In the genomic region with DNA sequence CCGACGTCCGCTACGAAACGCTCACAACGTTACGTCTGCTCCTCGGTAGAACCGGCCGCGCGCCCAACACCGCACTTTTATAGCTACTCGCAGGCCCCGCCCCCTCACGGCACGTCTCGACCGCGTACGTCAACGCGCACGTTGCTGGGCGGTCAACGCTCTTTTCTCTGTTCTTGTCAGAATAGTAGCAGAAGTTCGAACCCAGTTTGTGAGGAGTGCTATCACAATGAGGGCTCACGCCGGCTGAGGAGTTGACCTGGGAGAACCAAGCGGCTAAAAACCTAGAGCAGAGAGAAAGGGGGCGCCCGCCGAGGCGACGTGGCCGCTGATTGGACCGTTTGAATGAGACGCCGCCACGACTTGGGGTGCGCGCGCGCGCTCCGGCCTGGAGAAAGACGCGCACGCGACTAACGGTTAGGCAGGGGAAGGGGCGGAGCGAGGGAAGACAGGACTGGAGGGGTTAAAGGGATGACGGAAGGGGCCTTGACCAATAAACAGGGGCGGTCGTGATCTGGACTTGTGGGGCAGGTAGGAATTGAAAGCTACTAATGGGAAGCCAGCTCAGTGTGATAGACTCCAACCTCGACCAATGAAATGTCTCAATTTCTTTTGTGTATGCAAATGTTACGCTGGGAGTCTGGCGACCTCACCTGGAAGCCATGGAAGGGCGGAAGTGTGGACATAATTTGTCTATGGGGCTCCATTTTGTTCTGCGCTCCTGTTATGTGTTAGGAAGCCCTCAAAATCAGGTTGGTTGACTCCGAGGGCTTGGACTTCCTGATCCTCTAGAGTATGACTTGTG, we compare ENCODE assay signal across 8 mouse cellular contexts. TPM values are rescaled to one million over a fixed set of nuclear protein-coding genes. Genes with fewer than 3 reads are reported as not detected.
DNase-seq lines count a peak whose midpoint lies in the region; ATAC-seq lines count a peak whose summit lies in the region.

A gene (minus strand): TSS at position 288 of the 802 bp plus-strand sequence.

- peak within 1 kb of the TSS; percentile 85 for H3K4me2 ChIP-seq in hindbrain, embryonic 16.5 days (ENCODE audit: low read length)

- H3K27ac ChIP-seq in hindbrain, embryonic 16.5 days (ENCODE audit: low read depth, low read length): peak within 1 kb of the TSS; percentile 98
- H3K27ac ChIP-seq in macrophage: peak within 1 kb of the TSS; percentile 94

- H3K27me3 ChIP-seq in hindbrain, embryonic 16.5 days (replicated peaks; ENCODE audit: control insufficient read depth, insufficient read depth, low read length): no peaks in the 10 kb centered on the region

- peaks cover 22% of the 10 kb centered on the region for H3K4me1 ChIP-seq in hindbrain, embryonic 16.5 days (ENCODE audit: control insufficient read depth, insufficient read depth, low read depth, low read length)

- peaks cover 15% of the 10 kb centered on the region for H3K36me3 ChIP-seq in hindbrain, embryonic 16.5 days (ENCODE audit: control insufficient read depth, insufficient read depth, low read length)
- peaks cover 6% of the 10 kb centered on the region; the same call in 1 of the 2 replicates for H3K36me3 ChIP-seq in macrophage (ENCODE audit: inconsistent target)

- ATAC-seq in hindbrain, embryonic 16.5 days: peak; percentile 99

- WGBS in hindbrain, embryonic 16.5 days: under 1% methylated on average over 62 of the region's 62 CpGs
- 1% methylated on average over 54 of the region's 62 CpGs for WGBS in macrophage (ENCODE audit: missing documents)

- peaks cover 37% of the 10 kb centered on the region for H3K79me2 ChIP-seq in macrophage (ENCODE audit: inconsistent target)

- peak within 1 kb of the TSS; percentile 95 for H3K4me3 ChIP-seq in hindbrain, embryonic 16.5 days (ENCODE audit: low read length)
- H3K4me3 ChIP-seq in macrophage (ENCODE audit: inconsistent target): peak within 1 kb of the TSS; percentile 98

- no peaks in the 10 kb centered on the region for H3K9me3 ChIP-seq in hindbrain, embryonic 16.5 days (ENCODE audit: control insufficient read depth, low read length)

- H3K9ac ChIP-seq in hindbrain, embryonic 16.5 days (ENCODE audit: low read depth, low read length): peak within 1 kb of the TSS; percentile 91

- peak; percentile 97 for DNase-seq in WW6 (ENCODE audit: low read depth, low spot score)
- peak; percentile 93 to 99 for DNase-seq in cerebellum, postnatal 4 days (ENCODE audit: low spot score in 2 of 2)
- peak; percentile 98 for DNase-seq in gastrocnemius, adult 18-20 months (ENCODE audit: low spot score)
- DNase-seq in left cerebral cortex, adult 18-20 months (ENCODE audit: low spot score in 2 of 2): peak; percentile 95 to 98
- peak; percentile 99 for DNase-seq in right cerebral cortex, adult 18-20 months
- DNase-seq in urinary bladder, postnatal 10 days (ENCODE audit: low spot score): peak; percentile 94

RNA-seq across cellular contexts. Expression of the gene that starts here (rescaled TPM):
- 10 to 100 TPM; 84.1 to 86.9 TPM for total RNA-seq in gastrocnemius, adult 18-20 months (2021)
- polyA plus RNA-seq in hindbrain, embryonic 16.5 days (2015; fragmentation: Nextera tagmentation; extraction: Ambion mirVana): 250 and 253 TPM in 2 replicates
- total RNA-seq in left cerebral cortex, adult 18-20 months (2021): 100 to 1,000 TPM; 101 to 108 TPM
- total RNA-seq in macrophage (2018; cell fraction: chromatin; rRNA removed): 10 to 100 TPM; 17.8 to 94.6 (median 39.8) TPM
- 100 to 1,000 TPM in 23 of 26 experiments, 10 to 100 TPM in 3; 90.7 to 283 (median 123) TPM for total RNA-seq in macrophage (2018; cell fraction: cytosol; rRNA removed)
- total RNA-seq in macrophage (2018; cell fraction: nucleus; rRNA removed): 100 to 1,000 TPM in 1 of 26 experiments, 10 to 100 TPM in 25; 23.9 to 139 (median 54.8) TPM
- polyA plus RNA-seq in macrophage (2018): 69.0 to 174 TPM (median 124 TPM) in 3 replicates

Comparison
In these comparisons a context has a peak if more than half of its experiments do, and no peak if none do; other contexts are left out.
1. Peak in every context shown above with its lines: DNase-seq, ATAC-seq, H3K4me3 ChIP-seq and H3K27ac ChIP-seq.